Mouse (Mus musculus) kidney, adult 2 months (tissue): ENCODE results near the gene Apobec1. TPM values are rescaled to one million over a fixed set of nuclear protein-coding genes. Genes with fewer than 3 reads are reported as not detected.

Experiments
- DNase-seq: peaks from one replicate; pipeline ENCODE4 v3.0.0; 2021
- H3K27ac ChIP-seq: fragments of 200-500 bp; 2 replicates; pipeline ENCODE4 v1.5.1; 2012; ENCODE audit warnings: low read depth, low read length, control low read depth, inconsistent platforms; ENCODE audit not compliant: insufficient read depth
- H3K27me3 ChIP-seq: fragments of 200-500 bp; replicated peaks from 2 replicates; pipeline ENCODE4 v1.6.1; 2012; ENCODE audit warnings: mild to moderate bottlenecking, moderate library complexity, low read length, inconsistent platforms; ENCODE audit not compliant: control insufficient read depth, insufficient read depth
- H3K36me3 ChIP-seq: fragments of 200-500 bp; 2 replicates; pipeline ENCODE4 v1.6.1; 2012; ENCODE audit warnings: mild to moderate bottlenecking, moderate library complexity, low read length, inconsistent platforms; ENCODE audit not compliant: control insufficient read depth, insufficient read depth
- H3K4me1 ChIP-seq: fragments of 200-500 bp; 2 replicates; pipeline ENCODE4 v1.6.1; 2011; ENCODE audit warnings: low read length; ENCODE audit not compliant: control insufficient read depth, insufficient read depth
- H3K4me3 ChIP-seq: fragments of 200-500 bp; 2 replicates; pipeline ENCODE4 v1.5.1; 2011; ENCODE audit warnings: mild to moderate bottlenecking, low read depth, low read length, control low read depth; ENCODE audit not compliant: insufficient read depth
- CTCF ChIP-seq: fragments of 200-500 bp; conservative IDR thresholded peaks from 2 replicates; pipeline ENCODE4 v1.5.1; 2011; ENCODE audit warnings: low read depth, mild to moderate bottlenecking, control low read depth, low read length, moderate library complexity, mixed read lengths; ENCODE audit not compliant: insufficient read depth, insufficient read length
- POLR2A ChIP-seq: fragments of 200-500 bp; IDR thresholded peaks from one replicate; pipeline ENCODE4 v1.6.1; 2011; ENCODE audit warnings: low read depth, low read length, control low read depth
- WGBS: fragments of 180-500 bp; shearing (Covaris S2); methylation state at CpG from one replicate; pipeline ENCODE4 v1.1.7; 2018; 5-methylcytosine and 5-hydroxymethylcytosine counted together
- polyA plus RNA-seq: library from polyadenylated mRNA; depleted of rRNA; stranded (reverse); fragments of >200 nt; gene quantifications from 2 replicates; pipeline ENCODE4 v1.2.3, GENCODE M21; 2012; rRNA removed

Apobec1 gene
- polyA plus RNA-seq, 1 experiment = 15.2 TPM

DNA sequence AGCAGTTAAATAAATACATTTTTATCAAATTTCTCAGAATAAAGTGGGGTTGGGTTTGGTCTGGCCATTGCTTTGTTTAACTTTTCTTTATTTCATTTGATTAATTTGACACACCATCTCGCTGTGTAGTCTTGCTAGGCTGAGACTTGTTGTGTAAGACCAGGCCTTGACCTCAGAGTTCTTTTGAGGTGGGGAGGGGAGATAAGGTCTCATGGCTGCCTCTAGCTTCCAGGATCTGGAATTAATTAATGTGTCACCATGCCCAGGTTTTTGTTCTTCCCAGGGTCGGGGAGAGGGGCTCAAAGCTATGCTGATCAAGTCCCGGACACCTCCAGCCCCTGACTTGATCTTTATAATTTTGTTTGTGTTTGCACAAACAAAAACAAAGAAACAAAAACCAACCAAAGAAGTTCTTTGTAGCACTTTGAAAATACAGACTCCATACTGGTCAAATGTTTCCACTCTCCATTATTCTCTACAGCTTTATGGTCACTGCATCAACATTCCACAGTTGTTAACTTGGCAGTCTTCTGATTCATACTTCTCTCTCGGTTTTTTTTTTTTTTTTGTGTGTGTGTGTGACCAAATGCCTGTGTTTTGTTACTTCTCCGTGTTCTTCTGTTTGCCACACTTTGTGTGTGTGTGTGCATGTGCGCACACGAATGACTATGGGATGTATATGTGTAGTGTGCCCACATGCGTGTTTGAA lies 70.6 kb downstream of the Apobec1 start:
- no peaks in the 10 kb centered on the region for H3K27me3 ChIP-seq
- TF ChIP-seq POLR2A = no peak
- no peak for TF ChIP-seq CTCF
- no peak overlapping the region for H3K27ac ChIP-seq
- 70% methylated on average over 8 of the region's 8 CpGs for WGBS
- H3K4me3 ChIP-seq = no peak overlapping the region
- no peaks in the 10 kb centered on the region for H3K36me3 ChIP-seq
- peaks cover 3% of the 10 kb centered on the region; the same call in 1 of the 2 replicates for H3K4me1 ChIP-seq
- no peak for DNase-seq

- no peaks in the 10 kb centered on the region for H3K36me3 ChIP-seq
- 74% methylated on average over 11 of the region's 11 CpGs for WGBS
- DNase-seq = no peak
- no peak overlapping the region for H3K4me3 ChIP-seq
- H3K4me1 ChIP-seq = no peaks in the 10 kb centered on the region
- H3K27ac ChIP-seq = no peak overlapping the region
- no peaks in the 10 kb centered on the region for H3K27me3 ChIP-seq
- TF ChIP-seq POLR2A (no peak), CTCF (no peak)
Observed at GRCm38 (mm10) chr6:122528136-122528535, 74.1 kb downstream of the Apobec1 start.

Other genes with a start within 250 kb of the Apobec1 start
- gene Rimklb, start 103.7 kb downstream of the Apobec1 start, polyA plus RNA-seq = 0.15 and 0.27 TPM in 2 replicates
- gene Mfap5, start 96.6 kb downstream of the Apobec1 start, polyA plus RNA-seq = 16.8 and 20.5 TPM in 2 replicates
- not detected in 2 replicates for gene Aicda, start 48.6 kb downstream of the Apobec1 start, polyA plus RNA-seq
- not detected in 2 replicates for gene Gdf3, start 7.6 kb upstream of the Apobec1 start, polyA plus RNA-seq
- gene Dppa3, start 24.0 kb upstream of the Apobec1 start, polyA plus RNA-seq = not detected in 2 replicates
- 0.06 TPM in 1 of 2 replicates, not detected in the other for gene Nanog, start 105.0 kb upstream of the Apobec1 start, polyA plus RNA-seq
- gene Slc2a3, start 199.2 kb upstream of the Apobec1 start, polyA plus RNA-seq = 1.3 and 2.7 TPM in 2 replicates
- gene Foxj2, start 217.5 kb upstream of the Apobec1 start, polyA plus RNA-seq = 9.7 and 12.7 TPM in 2 replicates